Mouse (Mus musculus): Measurements from ENCODE around the gene Rpap1. TPM values are rescaled to one million over a fixed set of nuclear protein-coding genes. Genes with fewer than 3 reads are reported as not detected.

Gene Rpap1
- polyA plus RNA-seq, 1 experiment: 13.7 TPM

DNA sequence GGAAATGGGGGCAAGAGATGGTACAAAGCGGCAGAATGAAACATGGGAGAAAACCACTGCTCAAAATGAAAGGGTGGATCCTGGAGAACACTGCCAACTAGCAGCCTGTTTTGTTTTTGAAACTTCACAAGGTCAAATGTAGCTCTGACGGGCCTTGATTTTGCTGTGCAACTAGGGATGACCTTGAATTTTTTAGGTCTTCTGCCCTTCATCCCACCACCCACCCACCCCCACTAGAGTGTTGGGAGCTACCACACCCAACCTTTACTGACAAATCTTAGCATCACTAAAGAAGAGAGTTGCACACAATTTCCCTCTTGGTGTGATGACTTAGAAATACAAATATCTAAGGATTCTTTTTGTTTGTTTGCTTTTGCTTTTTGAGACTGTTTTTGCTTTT is 2.7 kb upstream of the Rpap1 start:
- Histone ChIP-seq H3K27me3 (ENCODE audit: control insufficient read depth, insufficient read depth, insufficient read length) (peaks cover 4% of the 10 kb centered on the region), H3K4me3 (no peak overlapping the region), H3K36me3 (ENCODE audit: control insufficient read depth, insufficient read depth) (no peaks in the 10 kb centered on the region), H3ac (ENCODE audit: control insufficient read depth, insufficient read length) (no peak overlapping the region), H3K79me2 (ENCODE audit: control insufficient read depth, insufficient read depth) (peaks cover 5% of the 10 kb centered on the region), H3K4me2 (ENCODE audit: low read depth) (no peak overlapping the region)
- TF ChIP-seq POLR2A (IDR thresholded peaks at IDR 0.05; ENCODE audit: insufficient read length, low read depth): no peak
- TF ChIP-seq MYOG (IDR thresholded peaks at IDR 0.05; ENCODE audit: control insufficient read depth in 1 of 3, insufficient read depth in 1 of 3, insufficient read length in 2 of 3, low read depth in 2 of 3): no peak
- TF ChIP-seq TCF3 (IDR thresholded peaks at IDR 0.05; ENCODE audit: insufficient read length, low read depth): no peak
- no peak for TF ChIP-seq MYOD1 (IDR thresholded peaks at IDR 0.05; ENCODE audit: control insufficient read depth in 1 of 3, insufficient read length in 2 of 3, low read depth in 2 of 3)
- TF ChIP-seq CEBPB (IDR thresholded peaks at IDR 0.05; ENCODE audit: insufficient read depth, poor library complexity, severe bottlenecking): no peak
- no peak for TF ChIP-seq POLR2AphosphoS2 (IDR thresholded peaks at IDR 0.05; ENCODE audit: insufficient read length, low read depth)
- no peak for TF ChIP-seq E2F4 (IDR thresholded peaks at IDR 0.05; ENCODE audit: insufficient read depth)
- no peak for TF ChIP-seq REST (IDR thresholded peaks at IDR 0.05; ENCODE audit: insufficient read depth, insufficient read length)
- TF ChIP-seq USF1 (IDR thresholded peaks at IDR 0.05; ENCODE audit: low read depth): no peak
- no peak for TF ChIP-seq SRF (IDR thresholded peaks at IDR 0.05; ENCODE audit: control insufficient read depth, insufficient read length, low read depth)
- no peak for TF ChIP-seq TCF12 (IDR thresholded peaks at IDR 0.05; ENCODE audit: insufficient read depth, poor library complexity, severe bottlenecking)
- no peak for TF ChIP-seq MAX (IDR thresholded peaks at IDR 0.05; ENCODE audit: low read depth)

DNA sequence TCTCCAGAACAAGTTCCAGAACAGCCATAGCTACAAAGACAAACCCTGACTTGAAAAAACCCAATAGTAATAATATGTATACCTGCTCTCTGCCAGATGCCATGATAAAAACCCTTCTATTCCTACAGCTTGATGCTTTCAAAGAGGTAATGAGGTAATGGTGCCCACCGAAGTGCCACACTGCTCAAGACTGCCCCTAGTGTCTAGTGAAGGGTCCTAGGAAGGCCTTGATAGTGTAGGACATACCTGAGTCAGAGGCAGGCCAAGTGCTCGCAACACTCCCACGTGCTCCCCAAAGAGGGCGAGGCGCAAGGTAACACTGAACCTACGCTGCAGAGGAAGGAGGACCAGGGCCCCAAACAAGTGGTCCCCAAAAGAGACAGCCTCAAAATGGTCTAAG is 20.1 kb downstream of the Rpap1 start:
- Histone ChIP-seq H3K4me2 (ENCODE audit: low read depth) (no peak overlapping the region), H3K27me3 (ENCODE audit: control insufficient read depth, insufficient read depth, insufficient read length) (no peaks in the 10 kb centered on the region), H3K79me2 (ENCODE audit: control insufficient read depth, insufficient read depth) (no peaks in the 10 kb centered on the region), H3K36me3 (ENCODE audit: control insufficient read depth, insufficient read depth) (peaks cover 12% of the 10 kb centered on the region), H3ac (ENCODE audit: control insufficient read depth, insufficient read length) (no peak overlapping the region), H3K4me3 (no peak overlapping the region)
- no peak for TF ChIP-seq TCF12 (IDR thresholded peaks at IDR 0.05; ENCODE audit: insufficient read depth, poor library complexity, severe bottlenecking)

DNA sequence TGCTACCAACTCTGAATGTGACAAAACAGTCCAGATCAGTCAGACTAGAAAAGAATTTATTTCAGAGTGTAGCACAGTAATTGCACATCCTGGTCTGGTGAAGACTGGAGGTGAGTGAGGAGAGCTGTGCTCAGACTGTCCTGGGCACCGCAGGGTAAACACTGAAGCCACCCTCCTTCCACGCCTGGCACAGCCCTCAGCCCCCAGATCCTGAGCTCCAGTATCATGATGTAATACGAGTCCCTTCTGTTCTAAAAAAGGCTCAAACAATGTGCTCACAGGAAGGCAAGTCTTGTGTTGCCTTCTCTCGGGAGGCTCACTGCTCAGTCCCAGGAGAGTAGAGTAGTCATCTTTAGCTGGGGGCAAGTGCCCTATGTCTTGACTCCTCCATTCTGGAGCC is 23.4 kb downstream of the Rpap1 start:
- Histone ChIP-seq H3K27me3 (ENCODE audit: control insufficient read depth, insufficient read depth, insufficient read length) (peaks cover 13% of the 10 kb centered on the region), H3K79me2 (ENCODE audit: control insufficient read depth, insufficient read depth) (no peaks in the 10 kb centered on the region), H3K36me3 (ENCODE audit: control insufficient read depth, insufficient read depth) (no peaks in the 10 kb centered on the region), H3K4me3 (no peak overlapping the region), H3ac (ENCODE audit: control insufficient read depth, insufficient read length) (no peak overlapping the region), H3K4me2 (ENCODE audit: low read depth) (no peak overlapping the region)
- TF ChIP-seq MAX (IDR thresholded peaks at IDR 0.05; ENCODE audit: low read depth): no peak
- TF ChIP-seq MYOD1 (IDR thresholded peaks at IDR 0.05; ENCODE audit: control insufficient read depth in 1 of 3, insufficient read length in 2 of 3, low read depth in 2 of 3): no peak
- no peak for TF ChIP-seq POLR2A (IDR thresholded peaks at IDR 0.05; ENCODE audit: insufficient read length, low read depth)
- no peak for TF ChIP-seq SRF (IDR thresholded peaks at IDR 0.05; ENCODE audit: control insufficient read depth, insufficient read length, low read depth)
- TF ChIP-seq REST (IDR thresholded peaks at IDR 0.05; ENCODE audit: insufficient read depth, insufficient read length): no peak
- TF ChIP-seq CEBPB (IDR thresholded peaks at IDR 0.05; ENCODE audit: insufficient read depth, poor library complexity, severe bottlenecking): no peak
- no peak for TF ChIP-seq MYOG (IDR thresholded peaks at IDR 0.05; ENCODE audit: control insufficient read depth in 1 of 3, insufficient read depth in 1 of 3, insufficient read length in 2 of 3, low read depth in 2 of 3)

DNA sequence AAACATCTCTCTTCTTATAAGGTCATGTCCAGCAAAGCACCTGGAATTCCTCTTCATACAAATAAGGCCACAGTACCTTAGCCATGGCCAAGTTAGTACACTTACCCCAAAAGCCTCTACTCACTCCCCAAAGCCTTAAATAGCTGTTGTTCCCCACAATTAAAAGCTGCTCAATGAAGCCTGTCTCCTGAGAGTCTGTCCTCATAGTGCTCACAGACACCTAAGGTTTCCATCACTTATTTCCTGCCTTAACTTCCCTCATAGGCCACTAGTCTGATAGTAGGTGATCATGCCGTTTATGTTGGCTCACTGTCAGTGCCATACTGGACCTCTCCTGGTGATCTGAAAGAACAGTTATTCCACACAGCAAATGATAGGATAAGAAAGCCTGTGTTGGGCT is 25.1 kb downstream of the Rpap1 start:
- Histone ChIP-seq H3K4me2 (ENCODE audit: low read depth) (no peak overlapping the region), H3K79me2 (ENCODE audit: control insufficient read depth, insufficient read depth) (no peaks in the 10 kb centered on the region), H3ac (ENCODE audit: control insufficient read depth, insufficient read length) (no peak overlapping the region), H3K27me3 (ENCODE audit: control insufficient read depth, insufficient read depth, insufficient read length) (peaks cover 28% of the 10 kb centered on the region), H3K36me3 (ENCODE audit: control insufficient read depth, insufficient read depth) (no peaks in the 10 kb centered on the region), H3K4me3 (no peak overlapping the region)
- no peak for TF ChIP-seq USF1 (IDR thresholded peaks at IDR 0.05; ENCODE audit: low read depth)
- no peak for TF ChIP-seq REST (IDR thresholded peaks at IDR 0.05; ENCODE audit: insufficient read depth, insufficient read length)
- TF ChIP-seq CEBPB (IDR thresholded peaks at IDR 0.05; ENCODE audit: insufficient read depth, poor library complexity, severe bottlenecking): no peak
- no peak for TF ChIP-seq TCF12 (IDR thresholded peaks at IDR 0.05; ENCODE audit: insufficient read depth, poor library complexity, severe bottlenecking)

DNA sequence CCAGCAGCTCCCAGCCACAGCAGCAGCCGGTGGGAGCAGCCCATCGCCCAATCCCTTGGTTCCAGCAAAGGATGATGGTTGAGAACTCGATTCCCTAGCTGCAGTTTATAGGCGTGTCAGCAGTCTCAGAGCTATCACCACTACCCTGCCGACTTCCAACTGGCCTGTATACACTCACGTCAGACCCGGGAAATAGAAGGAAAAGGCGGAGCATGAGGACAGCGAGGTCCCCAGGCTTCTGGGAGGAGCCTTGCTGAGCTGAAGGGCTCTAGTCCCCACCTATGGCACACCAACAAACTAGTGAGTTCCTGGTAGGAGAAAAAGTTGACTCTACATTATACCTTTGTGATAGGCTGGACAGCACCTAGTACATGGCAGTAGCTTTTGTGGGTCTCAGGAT is 27.1 kb downstream of the Rpap1 start, which contains the start of gene Ltk:
TSS of gene Ltk (minus strand) at position 181 of the 400 bp plus-strand sequence.
- TF ChIP-seq MYOD1 (IDR thresholded peaks at IDR 0.05; ENCODE audit: control insufficient read depth in 1 of 3, insufficient read length in 2 of 3, low read depth in 2 of 3) (no peak), USF1 (IDR thresholded peaks at IDR 0.05; ENCODE audit: low read depth) (no peak), E2F4 (IDR thresholded peaks at IDR 0.05; ENCODE audit: insufficient read depth) (no peak), MAX (IDR thresholded peaks at IDR 0.05; ENCODE audit: low read depth) (no peak), SRF (IDR thresholded peaks at IDR 0.05; ENCODE audit: control insufficient read depth, insufficient read length, low read depth) (no peak), MYOG (IDR thresholded peaks at IDR 0.05; ENCODE audit: control insufficient read depth in 1 of 3, insufficient read depth in 1 of 3, insufficient read length in 2 of 3, low read depth in 2 of 3) (no peak), TCF3 (IDR thresholded peaks at IDR 0.05; ENCODE audit: insufficient read length, low read depth) (no peak), POLR2A (IDR thresholded peaks at IDR 0.05; ENCODE audit: insufficient read length, low read depth) (no peak), CEBPB (IDR thresholded peaks at IDR 0.05; ENCODE audit: insufficient read depth, poor library complexity, severe bottlenecking) (no peak), TCF12 (IDR thresholded peaks at IDR 0.05; ENCODE audit: insufficient read depth, poor library complexity, severe bottlenecking) (no peak), POLR2AphosphoS2 (IDR thresholded peaks at IDR 0.05; ENCODE audit: insufficient read length, low read depth) (no peak), REST (IDR thresholded peaks at IDR 0.05; ENCODE audit: insufficient read depth, insufficient read length) (no peak)
- Histone ChIP-seq H3ac (ENCODE audit: control insufficient read depth, insufficient read length) (no peak within 1 kb of the TSS), H3K27me3 (ENCODE audit: control insufficient read depth, insufficient read depth, insufficient read length) (peaks cover 28% of the 10 kb centered on the region), H3K4me2 (ENCODE audit: low read depth) (no peak within 1 kb of the TSS), H3K36me3 (ENCODE audit: control insufficient read depth, insufficient read depth) (no peaks in the 10 kb centered on the region), H3K4me3 (no peak within 1 kb of the TSS), H3K79me2 (ENCODE audit: control insufficient read depth, insufficient read depth) (no peaks in the 10 kb centered on the region)

Measured in myocyte (in vitro differentiated cells).